In the genomic region with DNA sequence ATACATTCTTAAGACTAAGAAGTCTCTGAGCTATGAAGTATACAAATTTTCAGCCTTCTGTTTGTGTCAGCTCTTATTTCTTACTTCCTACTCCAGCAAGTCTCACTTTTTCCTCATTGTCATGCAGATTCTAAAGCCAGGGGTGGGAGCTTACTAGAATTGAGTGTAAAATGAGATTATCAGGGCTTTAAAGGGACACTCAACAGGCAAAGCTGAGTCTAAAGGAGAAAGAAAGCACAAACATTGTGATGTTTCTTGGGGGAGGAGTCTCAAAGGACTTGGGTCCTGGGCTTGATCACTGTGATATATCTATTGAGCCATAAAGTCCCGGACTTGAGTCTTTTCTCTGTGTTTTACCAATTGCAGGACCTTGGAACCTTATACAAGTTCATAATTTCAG, we compare ENCODE assay signal across 21 mouse cellular contexts.
A peak's percentile ranks its signal among the peaks of the same experiment; 100 is the strongest.
DNase-seq lines count a peak whose midpoint lies in the region; ATAC-seq and TF ChIP-seq lines count a peak whose summit lies in the region.
"Had no signal": no experiment of that assay in that cellular context is flagged by ENCODE, and none has a peak within 500 bp of the region (broad histone marks: within the 10 kb centered on the region; RNA-seq: fewer than 3 reads in every experiment).

No protein-coding gene starts in this region.

- no peak overlapping the region for H3K4me2 ChIP-seq in midbrain, embryonic 11.5 days
- H3K4me2 ChIP-seq in midbrain, embryonic 16.5 days (ENCODE audit: low read length) = no peak overlapping the region
- no peak overlapping the region for H3K4me2 ChIP-seq in midbrain, embryonic 14.5 days (ENCODE audit: low read length)
- H3K4me2 ChIP-seq: embryonic facial prominence, embryonic 12.5 days; forebrain, embryonic 13.5 days; forebrain, embryonic 15.5 days had no signal

- H3K9me3 ChIP-seq in midbrain, embryonic 11.5 days (ENCODE audit: control insufficient read depth, low read length) = no peaks in the 10 kb centered on the region
- no peaks in the 10 kb centered on the region for H3K9me3 ChIP-seq in midbrain, embryonic 16.5 days (replicated peaks; ENCODE audit: control insufficient read depth, low read length, poor library complexity, severe bottlenecking)
- H3K9me3 ChIP-seq in midbrain, embryonic 14.5 days (ENCODE audit: control insufficient read depth, low read length) = no peaks in the 10 kb centered on the region
- no peaks in the 10 kb centered on the region for H3K9me3 ChIP-seq in midbrain, embryonic 10.5 days (replicated peaks)
- H3K9me3 ChIP-seq: embryonic facial prominence, embryonic 10.5 days; embryonic facial prominence, embryonic 12.5 days; forebrain, embryonic 13.5 days; forebrain, embryonic 15.5 days had no signal

- ATAC-seq in midbrain, embryonic 11.5 days (ENCODE audit: low FRiP score) = peak; percentile 66
- ATAC-seq in midbrain, embryonic 16.5 days = no peak
- ATAC-seq in midbrain, embryonic 14.5 days (ENCODE audit: low FRiP score, low TSS enrichment) = no peak; the same call in 1 of the 2 replicates
- ATAC-seq: CD4-positive, CD25-positive, alpha-beta regulatory T cell, adult 4 months; forebrain, embryonic 13.5 days; forebrain, embryonic 15.5 days; forebrain, postnatal 0 days; Patski had no signal

- no peak overlapping the region for H3K27ac ChIP-seq in midbrain, embryonic 11.5 days (ENCODE audit: low read depth, low read length)
- H3K27ac ChIP-seq in midbrain, embryonic 16.5 days (ENCODE audit: low read length) = no peak overlapping the region
- H3K27ac ChIP-seq in midbrain, embryonic 14.5 days (replicated peaks; ENCODE audit: low read depth, low read length) = no peak overlapping the region
- no peak overlapping the region for H3K27ac ChIP-seq in midbrain, embryonic 10.5 days (replicated peaks)
- H3K27ac ChIP-seq: embryonic facial prominence, embryonic 10.5 days; embryonic facial prominence, embryonic 12.5 days; forebrain, embryonic 13.5 days; forebrain, embryonic 15.5 days had no signal

- H3K4me1 ChIP-seq in midbrain, embryonic 11.5 days (ENCODE audit: control insufficient read depth, insufficient read depth, low read length) = peaks cover 28% of the 10 kb centered on the region
- peaks cover 12% of the 10 kb centered on the region for H3K4me1 ChIP-seq in midbrain, embryonic 16.5 days (ENCODE audit: control insufficient read depth, insufficient read depth, low read length)
- peaks cover 30% of the 10 kb centered on the region for H3K4me1 ChIP-seq in midbrain, embryonic 14.5 days (ENCODE audit: control insufficient read depth, insufficient read depth, low read length)
- peaks cover 35% of the 10 kb centered on the region for H3K4me1 ChIP-seq in midbrain, embryonic 10.5 days
- H3K4me1 ChIP-seq: embryonic facial prominence, embryonic 10.5 days; embryonic facial prominence, embryonic 12.5 days had no signal

- no peaks in the 10 kb centered on the region; the same call in 1 of the 2 replicates for H3K27me3 ChIP-seq in midbrain, embryonic 11.5 days (ENCODE audit: control insufficient read depth, insufficient read depth, low read length)
- no peaks in the 10 kb centered on the region for H3K27me3 ChIP-seq in midbrain, embryonic 16.5 days (ENCODE audit: control insufficient read depth, insufficient read depth, low read depth, low read length)
- no peaks in the 10 kb centered on the region for H3K27me3 ChIP-seq in midbrain, embryonic 14.5 days (ENCODE audit: control insufficient read depth, insufficient read depth, low read length)
- peaks cover 39% of the 10 kb centered on the region for H3K27me3 ChIP-seq in midbrain, embryonic 10.5 days (ENCODE audit: low read depth, poor library complexity, severe bottlenecking)
- H3K27me3 ChIP-seq: embryonic facial prominence, embryonic 12.5 days; forebrain, embryonic 13.5 days; forebrain, embryonic 15.5 days; Patski had no signal

- no peak for TF ChIP-seq POLR2A in brain, embryonic 14.5 days (IDR thresholded peaks at IDR 0.05; ENCODE audit: borderline replicate concordance, extremely low read depth, insufficient read depth, insufficient read length, poor library complexity, severe bottlenecking)

- H3K4me3 ChIP-seq in midbrain, embryonic 11.5 days (ENCODE audit: low read depth, low read length) = no peak overlapping the region
- H3K4me3 ChIP-seq in midbrain, embryonic 16.5 days (ENCODE audit: low read depth, low read length) = no peak overlapping the region
- H3K4me3 ChIP-seq in midbrain, embryonic 14.5 days (replicated peaks; ENCODE audit: low read depth, low read length) = no peak overlapping the region
- no peak overlapping the region for H3K4me3 ChIP-seq in midbrain, embryonic 10.5 days
- H3K4me3 ChIP-seq: embryonic facial prominence, embryonic 10.5 days; embryonic facial prominence, embryonic 12.5 days; forebrain, embryonic 13.5 days; forebrain, embryonic 15.5 days had no signal

- no peaks in the 10 kb centered on the region for H3K36me3 ChIP-seq in midbrain, embryonic 11.5 days (ENCODE audit: control insufficient read depth, insufficient read depth, low read length)
- H3K36me3 ChIP-seq in midbrain, embryonic 16.5 days (ENCODE audit: control insufficient read depth, insufficient read depth, low read length) = no peaks in the 10 kb centered on the region
- no peaks in the 10 kb centered on the region for H3K36me3 ChIP-seq in midbrain, embryonic 14.5 days (ENCODE audit: control insufficient read depth, insufficient read depth, low read length)
- no peaks in the 10 kb centered on the region for H3K36me3 ChIP-seq in midbrain, embryonic 10.5 days
- H3K36me3 ChIP-seq: embryonic facial prominence, embryonic 10.5 days; embryonic facial prominence, embryonic 12.5 days; forebrain, embryonic 15.5 days; G1E had no signal

- WGBS in midbrain, embryonic 11.5 days = 26% methylated on average over 1 of the region's 1 CpGs
- 19% methylated on average over 1 of the region's 1 CpGs for WGBS in midbrain, embryonic 16.5 days
- WGBS in midbrain, embryonic 14.5 days = 5% methylated on average over 1 of the region's 1 CpGs
- WGBS in midbrain, embryonic 10.5 days = 29% methylated on average over 1 of the region's 1 CpGs

- peak; percentile 85 for DNase-seq in midbrain, embryonic 11.5 days (ENCODE audit: low spot score, missing footprints)
- peak; percentile 52 for DNase-seq in midbrain, embryonic 14.5 days
- no peak for DNase-seq in midbrain, embryonic 10.5 days (ENCODE audit: low spot score)
- peak; percentile 43 for DNase-seq in brain, embryonic 14.5 days (ENCODE audit: low read depth)
- no peak for DNase-seq in B cell, adult 2 months
- DNase-seq: adrenal gland, adult 2 months; adrenal gland, postnatal 10 days; adrenal gland, postnatal 25 days; cerebellum, adult 11-12 months; cerebellum, adult 2 months; cerebellum, adult 9-10 months; cerebellum, postnatal 25 days; forebrain, postnatal 0 days had no signal

- no peak overlapping the region for H3K9ac ChIP-seq in midbrain, embryonic 11.5 days (ENCODE audit: low read length)
- no peak overlapping the region for H3K9ac ChIP-seq in midbrain, embryonic 16.5 days (ENCODE audit: low read depth, low read length)
- no peak overlapping the region for H3K9ac ChIP-seq in midbrain, embryonic 14.5 days (replicated peaks; ENCODE audit: low read length)
- H3K9ac ChIP-seq: embryonic facial prominence, embryonic 12.5 days; forebrain, embryonic 13.5 days; forebrain, embryonic 15.5 days; forebrain, postnatal 0 days had no signal

- no peak for TF ChIP-seq CTCF in brain, embryonic 14.5 days (IDR thresholded peaks at IDR 0.05; ENCODE audit: borderline replicate concordance, extremely low read depth, insufficient read depth, insufficient read length)

Comparison
In these comparisons a context has a peak if more than half of its experiments do, and no peak if none do; other contexts are left out.
1. DNase-seq: peak in midbrain, embryonic 11.5 days (single experiment), midbrain, embryonic 14.5 days (single experiment) and brain, embryonic 14.5 days (single experiment); none in midbrain, embryonic 10.5 days (single experiment) and B cell, adult 2 months (0 of 2).